Mouse (Mus musculus) E14TG2a.4 (cell line): ENCODE measurements around the gene Tinf2.

ENCODE experiments used
- H3K27me3 ChIP-seq: 2 replicates; pipeline ENCODE4 v1.6.1; 2014; ENCODE audit warnings: low read length, control low read depth; ENCODE audit not compliant: insufficient read depth
- H3K36me3 ChIP-seq: 2 replicates; pipeline ENCODE4 v1.6.1; 2014; ENCODE audit warnings: low read length, control low read depth; ENCODE audit not compliant: insufficient read depth
- H3K4me1 ChIP-seq: replicated peaks from 2 replicates; pipeline ENCODE4 v1.6.1; 2014; ENCODE audit warnings: low read depth, low read length, control low read depth
- H3K4me3 ChIP-seq: replicated peaks from 2 replicates; pipeline ENCODE4 v1.5.1; 2014; ENCODE audit warnings: mild to moderate bottlenecking, low read length
- H3K9me3 ChIP-seq: 2 replicates; pipeline ENCODE4 v1.6.1; 2014; ENCODE audit warnings: low read length, control low read depth
- CTCF ChIP-seq: conservative IDR thresholded peaks from 2 replicates; pipeline ENCODE4 v1.5.1; 2014; ENCODE audit warnings: low read length
- NANOG ChIP-seq: IDR thresholded peaks from 2 replicates; pipeline ENCODE4 v1.6.1; 2014; ENCODE audit warnings: borderline replicate concordance, low read length, mixed read lengths
- POU5F1 ChIP-seq: IDR thresholded peaks from 2 replicates; pipeline ENCODE4 v1.6.1; 2014; ENCODE audit warnings: low read length, borderline replicate concordance

Tinf2 gene

GRCm38 (mm10) chr14:55682118-55682493 lies 486 bp upstream of the Tinf2 start:
- no peaks in the 10 kb centered on the region for H3K27me3 ChIP-seq
- H3K4me3 ChIP-seq = peak overlapping the region; percentile 95
- H3K4me1 ChIP-seq = peaks cover 30% of the 10 kb centered on the region
- peaks cover 39% of the 10 kb centered on the region for H3K36me3 ChIP-seq
- TF ChIP-seq POU5F1 = no peak
- TF ChIP-seq CTCF = no peak
- TF ChIP-seq NANOG = no peak
- H3K9me3 ChIP-seq = no peaks in the 10 kb centered on the region

- H3K4me1 ChIP-seq = peaks cover 40% of the 10 kb centered on the region
- H3K4me3 ChIP-seq = no peak overlapping the region
- H3K36me3 ChIP-seq = peaks cover 63% of the 10 kb centered on the region
- no peaks in the 10 kb centered on the region for H3K27me3 ChIP-seq
- TF ChIP-seq CTCF (no peak), POU5F1 (no peak), NANOG (no peak)
- no peaks in the 10 kb centered on the region for H3K9me3 ChIP-seq
These were observed 4.0 kb downstream of the Tinf2 start for GRCm38 (mm10) chr14:55677615-55678014.

DNA sequence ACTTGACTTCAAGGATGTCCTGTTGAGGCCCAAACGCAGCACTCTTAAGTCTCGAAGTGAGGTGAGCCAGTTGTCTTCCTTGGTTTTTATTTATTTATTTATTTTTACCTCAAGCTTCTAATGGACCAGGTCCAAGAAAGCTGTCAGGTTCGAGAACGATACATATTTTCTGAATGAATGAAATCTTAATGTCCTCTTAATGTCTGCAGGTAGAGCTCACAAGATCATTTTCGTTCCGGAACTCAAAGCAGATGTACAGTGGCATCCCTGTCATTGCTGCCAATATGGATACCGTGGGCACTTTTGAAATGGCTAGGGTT lies 8.9 kb downstream of the Tinf2 start:
- Histone ChIP-seq H3K36me3 (peaks cover 58% of the 10 kb centered on the region), H3K4me1 (peaks cover 38% of the 10 kb centered on the region)
- TF ChIP-seq CTCF (no peak), POU5F1 (no peak), NANOG (no peak)

GRCm38 (mm10) chr14:55671833-55672740 lies 9.5 kb downstream of the Tinf2 start, which contains the start of the genes Gmpr2 and Nedd8:
TSS of gene Gmpr2 (plus strand) at chr14:55671941.
TSS of gene Nedd8 (minus strand) at chr14:55672124.
- TF ChIP-seq CTCF = no peak
- no peak for TF ChIP-seq POU5F1
- TF ChIP-seq NANOG = no peak
- peaks cover 38% of the 10 kb centered on the region for H3K4me1 ChIP-seq
- H3K4me3 ChIP-seq = peak within 1 kb of the TSS; percentile 94
- H3K9me3 ChIP-seq = no peaks in the 10 kb centered on the region
- peaks cover 53% of the 10 kb centered on the region for H3K36me3 ChIP-seq
- H3K27me3 ChIP-seq = no peaks in the 10 kb centered on the region

More for the DNA sequence above, 8.9 kb downstream of the Tinf2 start:
- Histone ChIP-seq H3K4me3 (peak overlapping the region; percentile 94), H3K27me3 (no peaks in the 10 kb centered on the region), H3K9me3 (no peaks in the 10 kb centered on the region)

- peaks cover 44% of the 10 kb centered on the region for H3K4me1 ChIP-seq
- TF ChIP-seq CTCF = no peak
- no peak for TF ChIP-seq POU5F1
- TF ChIP-seq NANOG = no peak
- no peaks in the 10 kb centered on the region for H3K9me3 ChIP-seq
- H3K4me3 ChIP-seq = peak overlapping the region; percentile 94
- H3K27me3 ChIP-seq = no peaks in the 10 kb centered on the region
- peaks cover 53% of the 10 kb centered on the region for H3K36me3 ChIP-seq
These were observed 10.2 kb downstream of the Tinf2 start for GRCm38 (mm10) chr14:55671486-55671832.

GRCm38 (mm10) chr14:55660636-55661035 lies 21.0 kb downstream of the Tinf2 start:
- Histone ChIP-seq H3K27me3 (no peaks in the 10 kb centered on the region), H3K4me1 (peaks cover 25% of the 10 kb centered on the region), H3K9me3 (no peaks in the 10 kb centered on the region), H3K4me3 (peak overlapping the region; percentile 84; the same call in 1 of the 2 replicates), H3K36me3 (peaks cover 66% of the 10 kb centered on the region)
- no peak for TF ChIP-seq POU5F1
- TF ChIP-seq CTCF = no peak
- TF ChIP-seq NANOG = no peak

GRCm38 (mm10) chr14:55659960-55660573 lies 21.6 kb downstream of the Tinf2 start, which contains the start of gene Mdp1:
TSS of gene Mdp1 (minus strand) at chr14:55660508.
- no peaks in the 10 kb centered on the region for H3K9me3 ChIP-seq
- no peaks in the 10 kb centered on the region for H3K27me3 ChIP-seq
- peak within 1 kb of the TSS; percentile 84 for H3K4me3 ChIP-seq
- no peak for TF ChIP-seq NANOG
- no peak for TF ChIP-seq CTCF
- no peak for TF ChIP-seq POU5F1
- peaks cover 60% of the 10 kb centered on the region for H3K36me3 ChIP-seq
- peaks cover 23% of the 10 kb centered on the region for H3K4me1 ChIP-seq

DNA sequence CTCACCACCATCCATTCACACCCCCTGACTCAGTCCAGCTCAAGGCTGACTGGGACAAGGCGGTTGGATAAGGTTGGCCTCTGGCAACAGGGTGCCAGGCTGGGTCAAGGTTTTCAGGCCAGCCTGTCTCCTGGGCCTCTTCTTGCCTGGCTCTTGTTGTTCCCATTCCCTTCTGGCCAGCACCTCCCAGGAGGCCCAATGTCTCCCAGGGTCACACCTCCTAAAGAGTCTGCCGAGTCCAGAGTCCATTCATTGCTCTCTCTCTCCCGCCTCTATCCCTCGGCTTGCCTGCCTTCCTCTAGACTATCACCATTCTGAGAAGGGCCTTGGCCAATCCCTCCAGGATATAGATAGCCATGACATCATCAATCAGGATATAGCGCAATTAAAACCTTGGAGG lies 23.6 kb downstream of the Tinf2 start:
- Histone ChIP-seq H3K36me3 (peaks cover 40% of the 10 kb centered on the region), H3K27me3 (peaks cover 3% of the 10 kb centered on the region; the same call in 1 of the 2 replicates), H3K4me3 (no peak overlapping the region), H3K9me3 (no peaks in the 10 kb centered on the region), H3K4me1 (peaks cover 23% of the 10 kb centered on the region)
- no peak for TF ChIP-seq CTCF
- TF ChIP-seq POU5F1 = no peak
- no peak for TF ChIP-seq NANOG
